Mouse (Mus musculus) kidney, postnatal 0 days (tissue): Measurements from ENCODE around the gene Zfp839. TPM values are rescaled to one million over a fixed set of nuclear protein-coding genes. Genes with fewer than 3 reads are reported as not detected.
A peak's percentile ranks its signal among the peaks of the same experiment; 100 is the strongest.
"Not testable (repeated sequence)": the region's sequence is repeated elsewhere in the genome, so short reads cannot be mapped to it uniquely, and the experiment has no call there.

Experiments
- ATAC-seq: fragments of 200-750 bp; cut with Nextera tagmentation; replicated peaks from 2 replicates; pipeline ENCODE4 v1.8.0; 2017; ENCODE audit warnings: low read depth, moderate number of reproducible peaks, moderate TSS enrichment, moderate library complexity; ENCODE audit not compliant: low FRiP score
- DNase-seq: peaks from one replicate; pipeline ENCODE4 v3.0.0-alpha.2; 2016; ENCODE audit warnings: low spot score
- H3K27ac ChIP-seq: fragments of 300-500 bp; sonication (generic); 2 replicates; pipeline ENCODE4 v1.5.1; 2014; ENCODE audit warnings: mild to moderate bottlenecking
- H3K27me3 ChIP-seq: fragments of 300-500 bp; sonication (generic); 2 replicates; pipeline ENCODE4 v1.6.1; 2014; ENCODE audit warnings: low read length, mixed read lengths; ENCODE audit not compliant: insufficient read depth
- H3K36me3 ChIP-seq: fragments of 300-500 bp; sonication (generic); 2 replicates; pipeline ENCODE4 v1.6.1; 2014; ENCODE audit warnings: low read length, mixed read lengths; ENCODE audit not compliant: insufficient read depth
- H3K4me1 ChIP-seq: fragments of 300-500 bp; sonication (generic); replicated peaks from 2 replicates; pipeline ENCODE4 v1.6.1; 2014; ENCODE audit warnings: antibody characterized with exemption, low read length, mixed read lengths; ENCODE audit not compliant: insufficient read depth
- H3K4me2 ChIP-seq: fragments of 300-500 bp; sonication (generic); 2 replicates; pipeline ENCODE4 v1.6.1; 2014; ENCODE audit warnings: mild to moderate bottlenecking, low read length, moderate library complexity, mixed read lengths
- H3K4me3 ChIP-seq: fragments of 300-500 bp; sonication (generic); replicated peaks from 2 replicates; pipeline ENCODE4 v1.5.1; 2014; ENCODE audit warnings: low read depth, low read length
- H3K9ac ChIP-seq: fragments of 300-500 bp; sonication (generic); 2 replicates; pipeline ENCODE4 v1.6.1; 2014; ENCODE audit warnings: low read depth, low read length
- H3K9me3 ChIP-seq: fragments of 300-500 bp; sonication (generic); replicated peaks from 2 replicates; pipeline ENCODE4 v1.6.1; 2016; ENCODE audit warnings: low read length, inconsistent platforms, mixed read lengths
- CTCF ChIP-seq: IDR thresholded peaks from 2 replicates; pipeline ENCODE4 v1.5.1; 2016; ENCODE audit warnings: antibody characterized with exemption, low read depth, mild to moderate bottlenecking, moderate library complexity
- WGBS: fragments of 180-500 bp; shearing (Covaris S2); extraction: QIAGEN DNeasy Blood & Tissue Kit; methylation state at CpG from one replicate; pipeline ENCODE4 v1.1.7; 2014; 5-methylcytosine and 5-hydroxymethylcytosine counted together
- polyA plus RNA-seq: library from polyadenylated mRNA; unstranded; fragments of >200 nt; fragmentation: Nextera tagmentation; extraction: Ambion mirVana; gene quantifications from 2 replicates; pipeline ENCODE4 v1.2.1, GENCODE M21; 2015

Gene Zfp839
- polyA plus RNA-seq, 1 experiment from 2014 or later, result 2.2 TPM

DNA sequence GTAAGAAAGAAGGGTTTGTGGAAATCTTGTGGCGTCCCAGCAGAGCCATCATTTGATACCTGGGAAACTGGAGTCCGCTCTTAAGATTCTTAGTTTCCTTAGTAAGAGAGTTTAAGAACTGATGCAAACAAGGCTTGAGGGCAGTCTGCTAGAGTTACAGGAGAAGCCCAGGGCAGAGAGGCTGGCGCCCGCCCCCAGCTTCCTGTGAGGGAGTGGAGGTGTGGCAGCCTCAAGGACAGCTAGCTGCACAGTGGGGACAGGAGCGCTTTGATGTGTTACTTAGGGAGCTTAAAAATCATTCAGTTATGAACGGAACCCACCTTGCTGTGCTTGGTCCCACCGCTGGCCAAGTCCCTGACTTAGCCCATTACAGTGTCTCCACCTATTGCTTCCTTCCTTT is 7.1 kb downstream of the Zfp839 start:
- Histone ChIP-seq H3K4me2 (no peak overlapping the region), H3K9me3 (no peaks in the 10 kb centered on the region), H3K27ac (no peak overlapping the region), H3K27me3 (no peaks in the 10 kb centered on the region), H3K4me1 (no peaks in the 10 kb centered on the region), H3K4me3 (no peak overlapping the region), H3K9ac (no peak overlapping the region), H3K36me3 (peaks cover 22% of the 10 kb centered on the region)
- DNase-seq (peak; percentile 47), ATAC-seq (no peak)
- TF ChIP-seq CTCF, result no peak
- WGBS, result 58% methylated on average over 7 of the region's 7 CpGs

DNA sequence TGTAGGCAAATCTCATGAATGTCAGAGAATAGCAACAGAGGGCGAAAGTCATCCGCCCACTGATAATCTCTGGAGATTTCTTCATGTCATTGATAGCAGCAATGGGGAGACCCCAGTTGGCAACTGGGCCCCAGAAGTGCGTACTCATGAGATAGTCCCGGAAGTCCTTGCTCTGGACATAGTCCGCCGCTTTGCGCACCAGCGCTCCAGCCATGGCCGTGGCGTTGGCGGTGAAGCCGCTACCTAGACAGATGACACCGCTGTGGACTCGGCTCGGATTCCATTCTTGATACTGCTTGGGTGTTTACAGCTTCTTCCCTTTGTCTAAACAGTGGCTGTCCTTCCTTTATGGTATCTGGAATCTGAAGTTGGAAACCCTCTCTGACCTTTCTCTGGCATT is 8.6 kb downstream of the Zfp839 start:
- not testable (repeated sequence) for H3K9me3 ChIP-seq, H3K4me3 ChIP-seq, ATAC-seq, H3K9ac ChIP-seq, H3K27me3 ChIP-seq, DNase-seq, H3K4me1 ChIP-seq, H3K27ac ChIP-seq, H3K4me2 ChIP-seq
- 96% methylated on average over 15 of the region's 15 CpGs for WGBS
- H3K36me3 ChIP-seq, result peaks cover 27% of the 10 kb centered on the region

DNA sequence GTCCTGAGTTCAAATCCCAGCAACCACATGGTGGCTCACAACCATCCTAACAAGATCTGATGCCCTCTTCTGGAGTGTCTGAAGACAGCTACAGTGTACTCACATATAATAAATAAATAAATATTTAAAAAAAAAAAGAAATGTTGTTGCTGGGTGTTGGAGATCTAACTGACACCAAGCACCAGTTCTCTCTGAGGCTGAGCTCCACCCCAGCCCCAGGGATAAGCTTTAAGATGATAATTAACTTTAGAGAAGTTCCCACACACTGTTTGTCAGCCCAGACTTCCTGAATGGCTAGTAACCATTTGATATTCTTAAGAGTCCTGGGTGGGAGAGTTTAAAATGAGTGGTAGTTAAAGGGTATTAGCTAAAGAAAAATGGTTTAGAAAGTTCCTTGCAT is 10.2 kb downstream of the Zfp839 start:
- peaks cover 31% of the 10 kb centered on the region for H3K36me3 ChIP-seq
- no peak overlapping the region for H3K4me3 ChIP-seq
- H3K4me1 ChIP-seq, result no peaks in the 10 kb centered on the region
- DNase-seq (no peak), ATAC-seq (no peak)
- H3K27ac ChIP-seq, result no peak overlapping the region
- no peaks in the 10 kb centered on the region for H3K27me3 ChIP-seq
- H3K9me3 ChIP-seq, result no peaks in the 10 kb centered on the region
- TF ChIP-seq CTCF, result no peak
- H3K4me2 ChIP-seq, result no peak overlapping the region
- H3K9ac ChIP-seq, result no peak overlapping the region

DNA sequence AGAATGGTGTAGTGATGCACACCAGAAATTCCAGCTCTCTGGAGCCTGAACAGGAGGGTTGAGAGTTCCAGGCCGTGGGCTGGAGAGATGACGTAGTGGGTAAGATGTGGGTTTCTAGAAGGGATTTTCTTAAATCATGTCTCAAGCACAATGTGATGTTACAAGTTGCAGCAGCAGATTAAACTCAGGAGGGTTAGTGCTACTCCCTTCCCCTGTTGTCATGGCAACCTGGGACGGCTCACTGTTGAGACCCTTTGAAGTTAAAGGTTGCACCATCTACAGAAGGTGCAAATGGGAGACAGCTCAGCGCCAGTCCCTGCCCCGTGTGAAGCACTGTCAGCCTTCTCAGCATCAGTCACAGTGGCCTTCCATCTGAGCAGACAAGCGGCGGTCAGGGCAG is 11.2 kb downstream of the Zfp839 start:
- DNase-seq (no peak), ATAC-seq (no peak)
- Histone ChIP-seq H3K27ac (no peak overlapping the region), H3K4me2 (no peak overlapping the region), H3K27me3 (no peaks in the 10 kb centered on the region), H3K36me3 (peaks cover 25% of the 10 kb centered on the region), H3K4me1 (no peaks in the 10 kb centered on the region), H3K9me3 (no peaks in the 10 kb centered on the region), H3K9ac (no peak overlapping the region), H3K4me3 (no peak overlapping the region)
- TF ChIP-seq CTCF, result no peak
- WGBS, result 39% methylated on average over 7 of the region's 7 CpGs

DNA sequence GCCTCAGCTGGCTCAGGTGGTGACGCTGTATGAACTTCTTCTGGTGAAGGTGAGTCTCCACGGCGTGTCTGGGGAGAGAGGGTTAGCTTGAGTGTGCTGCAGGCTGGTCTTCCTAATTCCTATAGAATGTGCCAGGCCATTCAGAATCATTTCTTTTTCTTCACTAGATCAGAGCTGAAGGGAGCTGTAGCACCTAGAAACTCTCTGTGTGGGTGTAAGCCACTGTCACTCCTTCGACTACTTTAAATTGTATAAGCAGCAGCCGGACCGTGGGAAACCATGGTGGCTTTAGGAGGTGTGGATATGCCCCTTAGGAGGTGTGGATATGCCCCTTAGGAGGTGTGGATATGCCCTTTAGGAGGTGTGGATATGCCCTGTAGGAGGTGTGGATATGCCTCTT is 14.0 kb downstream of the Zfp839 start:
- Histone ChIP-seq H3K9me3 (no peaks in the 10 kb centered on the region), H3K4me2 (no peak overlapping the region), H3K4me3 (no peak overlapping the region), H3K27me3 (no peaks in the 10 kb centered on the region), H3K9ac (no peak overlapping the region), H3K27ac (no peak overlapping the region), H3K36me3 (peaks cover 40% of the 10 kb centered on the region), H3K4me1 (no peaks in the 10 kb centered on the region)
- ATAC-seq (no peak), DNase-seq (no peak)
- TF ChIP-seq CTCF, result no peak
- WGBS, result 97% methylated on average over 6 of the region's 6 CpGs

DNA sequence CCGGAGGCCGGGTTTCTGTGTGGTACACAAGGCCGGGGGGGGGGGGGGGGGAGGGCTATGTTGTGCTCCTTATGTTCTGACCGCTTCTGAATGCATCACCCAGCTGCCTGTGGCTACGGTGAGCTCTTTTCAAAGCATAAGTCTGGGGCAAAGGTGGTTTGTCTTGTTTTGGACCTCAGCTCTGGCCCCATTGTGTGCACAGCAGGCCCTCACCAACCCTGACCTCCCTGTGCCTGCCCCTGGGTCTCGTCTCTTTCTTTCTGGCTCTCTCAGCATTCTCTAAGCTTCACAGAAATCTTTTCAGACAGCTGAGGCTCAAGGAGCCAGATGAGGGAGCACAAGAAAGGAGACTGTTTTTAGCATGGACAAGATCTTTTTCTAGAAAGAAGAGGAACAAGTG is 15.5 kb downstream of the Zfp839 start:
- H3K9ac ChIP-seq, result no peak overlapping the region
- H3K36me3 ChIP-seq, result peaks cover 43% of the 10 kb centered on the region
- ATAC-seq, result no peak
- H3K27me3 ChIP-seq, result no peaks in the 10 kb centered on the region
- no peak for DNase-seq
- H3K4me1 ChIP-seq, result no peaks in the 10 kb centered on the region
- no peaks in the 10 kb centered on the region for H3K9me3 ChIP-seq
- no peak overlapping the region for H3K4me3 ChIP-seq
- 88% methylated on average over 6 of the region's 6 CpGs for WGBS
- TF ChIP-seq CTCF, result no peak
- no peak overlapping the region for H3K27ac ChIP-seq
- no peak overlapping the region for H3K4me2 ChIP-seq

DNA sequence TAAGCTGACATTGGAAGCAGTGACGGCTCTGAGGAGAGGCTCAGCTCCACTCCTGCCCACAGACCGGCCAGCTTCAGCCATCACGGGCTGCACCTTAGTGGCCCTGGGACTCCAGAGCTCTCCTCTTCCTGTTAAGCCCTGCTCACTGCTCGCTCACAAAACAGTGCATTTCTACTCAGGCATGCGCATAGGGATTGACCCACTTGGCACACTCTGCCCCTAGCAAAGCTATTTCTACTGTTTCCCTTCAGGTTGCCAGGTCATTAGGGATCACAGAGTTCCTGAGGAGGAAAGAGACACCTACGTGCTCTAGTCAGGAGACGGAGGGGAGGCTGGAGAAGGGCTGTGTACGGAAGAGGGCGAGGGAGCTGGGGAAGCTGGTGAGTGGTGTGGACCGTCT is 15.9 kb downstream of the Zfp839 start:
- TF ChIP-seq CTCF, result no peak

More for the DNA sequence above, 15.9 kb downstream of the Zfp839 start:
- Histone ChIP-seq H3K9ac (no peak overlapping the region), H3K4me2 (no peak overlapping the region), H3K36me3 (peaks cover 44% of the 10 kb centered on the region), H3K4me3 (no peak overlapping the region), H3K27ac (no peak overlapping the region), H3K9me3 (no peaks in the 10 kb centered on the region), H3K4me1 (no peaks in the 10 kb centered on the region), H3K27me3 (no peaks in the 10 kb centered on the region)
- no peak for DNase-seq
- 83% methylated on average over 10 of the region's 10 CpGs for WGBS
- ATAC-seq, result no peak
